Mouse (Mus musculus) bone marrow, adult 2 months (tissue): ENCODE results near the gene Gm28729. TPM values are rescaled to one million over a fixed set of nuclear protein-coding genes. Genes with fewer than 3 reads are reported as not detected.

Experiments used
- H3K27ac ChIP-seq: fragments of 200-500 bp; 2 replicates; pipeline ENCODE4 v1.5.1; 2012; ENCODE audit warnings: low read depth, mild to moderate bottlenecking, control low read depth, inconsistent platforms, low read length; ENCODE audit not compliant: control insufficient read depth, poor library complexity, insufficient read depth
- H3K4me1 ChIP-seq: fragments of 200-500 bp; 2 replicates; pipeline ENCODE4 v1.6.1; 2011; ENCODE audit warnings: low read length; ENCODE audit not compliant: control insufficient read depth, insufficient read depth
- H3K4me3 ChIP-seq: fragments of 200-500 bp; replicated peaks from 2 replicates; pipeline ENCODE3; 2011; ENCODE audit warnings: mild to moderate bottlenecking, low read depth, low read length, control low read depth; ENCODE audit not compliant: control insufficient read depth
- CTCF ChIP-seq: fragments of 200-500 bp; IDR thresholded peaks from 2 replicates; pipeline ENCODE4 v1.5.1; 2011; ENCODE audit warnings: low read length, control low read depth; ENCODE audit not compliant: control insufficient read depth, insufficient read depth
- POLR2A ChIP-seq: fragments of 200-500 bp; IDR thresholded peaks from 2 replicates; pipeline ENCODE4 v1.6.1; 2011; ENCODE audit warnings: low read depth, mild to moderate bottlenecking, control low read depth, low read length, borderline replicate concordance; ENCODE audit not compliant: control insufficient read depth
- WGBS: fragments of 180-500 bp; shearing (Covaris S2); methylation state at CpG from one replicate; pipeline ENCODE4 v1.1.7; 2018; 5-methylcytosine and 5-hydroxymethylcytosine counted together
- polyA plus RNA-seq: library from polyadenylated mRNA; stranded (reverse); fragments of >200 nt; gene quantifications from 2 replicates; pipeline ENCODE4 v1.2.4, GENCODE M21; 2011; ENCODE audit warnings: low replicate concordance; ENCODE audit not compliant: missing spikeins, insufficient read depth, insufficient read length

Gene Gm28729
- polyA plus RNA-seq, result not detected in 2 replicates

- TF ChIP-seq CTCF (no peak), POLR2A (no peak)
- no peak within 1 kb of the TSS for H3K4me3 ChIP-seq
- no peak within 1 kb of the TSS for H3K27ac ChIP-seq
- WGBS, result 38% methylated on average over 12 of the region's 12 CpGs
- H3K4me1 ChIP-seq, result no peaks in the 10 kb centered on the region; the same call in 1 of the 2 replicates
Observed at GRCm38 (mm10) chr9:96524972-96525506, at the start of gene Gm28729. Gene Gm28729, minus strand, starts transcription at chr9:96525264.

GRCm38 (mm10) chr9:96573252-96573651 lies 48.2 kb upstream of the Gm28729 start:
- Histone ChIP-seq H3K27ac (no peak overlapping the region), H3K4me1 (no peaks in the 10 kb centered on the region; the same call in 1 of the 2 replicates), H3K4me3 (no peak overlapping the region)
- TF ChIP-seq POLR2A, result no peak
- no peak for TF ChIP-seq CTCF
- WGBS, result 3% methylated on average over 1 of the region's 1 CpGs

GRCm38 (mm10) chr9:96572754-96573153 lies 47.7 kb upstream of the Gm28729 start:
- no peaks in the 10 kb centered on the region; the same call in 1 of the 2 replicates for H3K4me1 ChIP-seq
- WGBS, result 86% methylated on average over 9 of the region's 9 CpGs
- H3K27ac ChIP-seq, result no peak overlapping the region

GRCm38 (mm10) chr9:96566470-96566996 lies 41.5 kb upstream of the Gm28729 start:
- Histone ChIP-seq H3K27ac (no peak overlapping the region), H3K4me1 (no peaks in the 10 kb centered on the region; the same call in 1 of the 2 replicates), H3K4me3 (no peak overlapping the region)
- TF ChIP-seq CTCF (no peak), POLR2A (no peak)
- 71% methylated on average over 8 of the region's 8 CpGs for WGBS

More at GRCm38 (mm10) chr9:96572754-96573153, 47.7 kb upstream of the Gm28729 start:
- H3K4me3 ChIP-seq, result no peak overlapping the region
- no peak for TF ChIP-seq CTCF
- no peak for TF ChIP-seq POLR2A

GRCm38 (mm10) chr9:96563501-96563900 lies 38.4 kb upstream of the Gm28729 start:
- H3K4me3 ChIP-seq, result no peak overlapping the region
- no peaks in the 10 kb centered on the region for H3K4me1 ChIP-seq
- 92% methylated on average over 4 of the region's 4 CpGs for WGBS
- no peak for TF ChIP-seq POLR2A
- no peak for TF ChIP-seq CTCF
- H3K27ac ChIP-seq, result no peak overlapping the region

GRCm38 (mm10) chr9:96559148-96559547 lies 34.1 kb upstream of the Gm28729 start:
- WGBS, result 58% methylated on average over 6 of the region's 6 CpGs
- TF ChIP-seq POLR2A (no peak), CTCF (no peak)
- Histone ChIP-seq H3K4me3 (no peak overlapping the region), H3K27ac (no peak overlapping the region), H3K4me1 (no peaks in the 10 kb centered on the region)

- no peak for TF ChIP-seq CTCF
- no peak for TF ChIP-seq POLR2A
- H3K27ac ChIP-seq, result no peak overlapping the region
- 59% methylated on average over 1 of the region's 1 CpGs for WGBS
Observed at GRCm38 (mm10) chr9:96558594-96558993, 33.5 kb upstream of the Gm28729 start.

GRCm38 (mm10) chr9:96554095-96554494 lies 29.0 kb upstream of the Gm28729 start:
- TF ChIP-seq CTCF (no peak), POLR2A (no peak)
- H3K27ac ChIP-seq, result no peak overlapping the region
- H3K4me1 ChIP-seq, result no peaks in the 10 kb centered on the region
- WGBS, result 85% methylated on average over 1 of the region's 1 CpGs
- H3K4me3 ChIP-seq, result no peak overlapping the region

More at GRCm38 (mm10) chr9:96558594-96558993, 33.5 kb upstream of the Gm28729 start:
- H3K4me1 ChIP-seq, result no peaks in the 10 kb centered on the region
- no peak overlapping the region for H3K4me3 ChIP-seq
